Mouse (Mus musculus) midbrain, embryonic 10.5 days (tissue): ENCODE results near the gene Dok4. TPM values are rescaled to one million over a fixed set of nuclear protein-coding genes. Genes with fewer than 3 reads are reported as not detected.
A peak's percentile ranks its signal among the peaks of the same experiment; 100 is the strongest.

Experiments used
- DNase-seq: peaks from one replicate; pipeline ENCODE4 v3.0.0-alpha.2; 2017; ENCODE audit warnings: low spot score
- H3K27ac ChIP-seq: fragments of 300-500 bp; sonication (generic); replicated peaks from 2 replicates; pipeline ENCODE4 v1.5.1; 2016; ENCODE audit warnings: mild to moderate bottlenecking
- H3K27me3 ChIP-seq: fragments of 300-500 bp; sonication (generic); 2 replicates; pipeline ENCODE4 v1.6.1; 2016; ENCODE audit warnings: low read depth, mild to moderate bottlenecking; ENCODE audit not compliant: poor library complexity, severe bottlenecking
- H3K36me3 ChIP-seq: fragments of 300-500 bp; sonication (generic); 2 replicates; pipeline ENCODE4 v1.6.1; 2016; ENCODE audit warnings: mild to moderate bottlenecking, moderate library complexity
- H3K4me1 ChIP-seq: fragments of 300-500 bp; sonication (generic); 2 replicates; pipeline ENCODE4 v1.6.1; 2016
- H3K4me3 ChIP-seq: fragments of 300-500 bp; sonication (generic); 2 replicates; pipeline ENCODE4 v1.5.1; 2016; ENCODE audit warnings: mild to moderate bottlenecking, moderate library complexity
- H3K9me3 ChIP-seq: fragments of 300-500 bp; sonication (generic); replicated peaks from 2 replicates; pipeline ENCODE4 v1.6.1; 2016; ENCODE audit warnings: mild to moderate bottlenecking
- WGBS: fragments of 180-500 bp; shearing (Covaris S2); methylation state at CpG from one replicate; pipeline ENCODE4 v1.1.7; 2016; 5-methylcytosine and 5-hydroxymethylcytosine counted together
- polyA plus RNA-seq: library from polyadenylated mRNA; unstranded; fragments of >200 nt; fragmentation: Nextera tagmentation; extraction: Ambion mirVana; gene quantifications from 2 replicates; pipeline ENCODE4 v1.2.1, GENCODE M21; 2016

Gene Dok4
- polyA plus RNA-seq, result 11.3 and 14.5 TPM in 2 replicates

DNA sequence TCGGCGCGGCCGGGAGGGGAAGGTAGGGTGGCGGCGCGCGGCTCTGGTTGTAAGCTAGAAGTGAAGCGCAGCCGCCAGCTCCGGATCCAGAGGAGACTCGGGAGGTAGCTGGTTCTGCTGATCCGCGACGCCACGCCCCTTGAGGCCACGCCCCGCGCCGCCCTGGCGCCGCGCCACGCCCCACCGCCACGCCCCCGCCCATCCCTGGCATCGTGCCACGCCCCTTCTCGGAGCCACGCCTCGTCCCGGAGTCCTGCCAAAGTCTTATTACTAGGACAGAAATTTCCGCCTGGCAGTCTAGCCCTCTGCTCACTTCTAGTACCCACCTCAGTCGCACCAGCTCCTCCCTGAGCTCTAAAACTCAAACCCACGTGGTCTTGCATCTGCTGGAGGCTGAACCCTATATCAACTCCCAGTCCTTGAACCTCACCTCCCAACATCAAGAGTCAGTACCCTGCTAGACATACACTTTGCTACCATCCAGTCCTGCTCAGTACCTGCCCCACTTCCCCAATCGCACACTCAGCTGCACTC lies at the start of gene Dok4:
Gene Dok4 (minus strand): TSS at position 134 of the 534 bp plus-strand sequence.
- Histone ChIP-seq H3K4me1 (peaks cover 42% of the 10 kb centered on the region), H3K36me3 (no peaks in the 10 kb centered on the region), H3K27me3 (peaks cover 60% of the 10 kb centered on the region), H3K27ac (peak within 1 kb of the TSS; percentile 69; the same call in 1 of the 2 replicates), H3K9me3 (no peaks in the 10 kb centered on the region), H3K4me3 (peak within 1 kb of the TSS; percentile 69)
- peak; percentile 90 for DNase-seq
- 1% methylated on average over 37 of the region's 37 CpGs for WGBS

- H3K4me3 ChIP-seq, result no peak within 1 kb of the TSS
- H3K36me3 ChIP-seq, result no peaks in the 10 kb centered on the region
- 47% methylated on average over 8 of the region's 8 CpGs for WGBS
- DNase-seq, result no peak
- H3K27me3 ChIP-seq, result peaks cover 17% of the 10 kb centered on the region
- no peaks in the 10 kb centered on the region for H3K9me3 ChIP-seq
- H3K27ac ChIP-seq, result peak within 1 kb of the TSS; percentile 42; the same call in 1 of the 2 replicates
- H3K4me1 ChIP-seq, result peaks cover 18% of the 10 kb centered on the region
These were observed 47.3 kb upstream of the Dok4 start, which contains the start of gene Adgrg5 for GRCm38 (mm10) chr8:94923405-94923804. Adgrg5 (plus strand) TSS chr8:94923694.

DNA sequence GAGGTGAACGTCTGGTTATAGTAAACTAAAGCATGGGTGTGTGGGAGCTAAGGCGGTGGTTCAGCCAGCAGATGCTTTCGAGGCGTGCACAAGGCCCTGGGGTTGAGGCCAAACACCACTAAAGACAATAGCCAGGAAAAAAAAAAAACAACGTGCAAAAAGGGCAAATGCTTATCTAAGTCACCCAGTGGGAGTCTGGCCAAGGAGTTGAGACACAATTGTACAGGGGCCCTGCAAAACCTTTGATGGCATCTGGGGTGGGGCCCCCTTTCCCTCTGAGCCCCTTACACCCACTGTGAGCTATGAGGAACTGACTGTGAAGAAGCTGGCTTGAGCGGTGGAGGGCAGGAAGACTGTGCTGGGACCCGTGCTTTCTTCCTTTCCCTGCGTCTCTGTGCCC lies 46.5 kb upstream of the Dok4 start:
- no peaks in the 10 kb centered on the region for H3K36me3 ChIP-seq
- no peaks in the 10 kb centered on the region for H3K9me3 ChIP-seq
- peaks cover 25% of the 10 kb centered on the region for H3K4me1 ChIP-seq
- H3K27me3 ChIP-seq, result peaks cover 22% of the 10 kb centered on the region
- no peak for DNase-seq
- H3K27ac ChIP-seq, result peak overlapping the region; percentile 42; the same call in 1 of the 2 replicates
- WGBS, result 37% methylated on average over 8 of the region's 8 CpGs
- H3K4me3 ChIP-seq, result no peak overlapping the region

- no peak for DNase-seq
- Histone ChIP-seq H3K27ac (0 out of 2 replicates have a peak overlapping the region, but pooled peaks have one; percentile 38), H3K36me3 (no peaks in the 10 kb centered on the region), H3K27me3 (peaks cover 22% of the 10 kb centered on the region), H3K4me3 (no peak overlapping the region), H3K4me1 (peaks cover 29% of the 10 kb centered on the region), H3K9me3 (no peaks in the 10 kb centered on the region)
- 67% methylated on average over 6 of the region's 6 CpGs for WGBS
These were observed 46.0 kb upstream of the Dok4 start for GRCm38 (mm10) chr8:94922176-94922575.

GRCm38 (mm10) chr8:94919256-94919655 lies 43.1 kb upstream of the Dok4 start:
- Histone ChIP-seq H3K27ac (no peak overlapping the region), H3K4me3 (no peak overlapping the region), H3K36me3 (no peaks in the 10 kb centered on the region), H3K9me3 (no peaks in the 10 kb centered on the region), H3K4me1 (peaks cover 51% of the 10 kb centered on the region), H3K27me3 (peaks cover 43% of the 10 kb centered on the region)
- DNase-seq, result no peak

DNA sequence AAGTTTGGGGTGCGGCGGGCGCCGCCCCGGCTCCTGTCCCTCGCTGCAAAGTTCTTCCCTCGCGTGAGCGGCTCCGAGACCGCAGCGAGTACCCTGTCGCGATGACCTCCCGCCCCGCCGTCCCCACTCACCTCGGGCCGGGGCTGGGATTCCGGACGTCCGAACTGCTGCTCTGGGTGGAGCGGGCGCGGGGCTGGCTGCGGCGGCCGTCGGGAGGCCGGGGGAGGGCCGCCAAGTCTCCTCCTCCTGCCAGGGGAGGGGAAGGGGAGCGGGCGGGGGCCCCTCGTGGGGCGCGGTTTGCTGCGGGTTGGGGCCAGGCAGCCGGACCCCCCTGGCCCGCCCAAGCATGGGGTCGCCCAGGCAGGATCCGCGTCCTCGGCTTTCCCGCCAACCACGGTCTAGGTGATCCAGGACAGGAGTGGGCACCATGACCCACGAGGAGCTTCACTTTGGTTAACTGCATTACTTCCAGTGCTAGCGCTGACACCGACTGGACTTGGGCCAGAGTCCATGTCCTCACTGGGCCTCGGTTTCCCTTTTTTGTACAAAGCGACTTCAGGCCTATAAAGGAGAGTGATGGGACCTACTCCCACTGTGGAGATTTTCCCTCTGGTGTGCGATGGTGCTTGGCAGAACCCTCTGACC lies 41.8 kb upstream of the Dok4 start, which contains the start of gene Ccdc102a:
Gene Ccdc102a (minus strand): TSS at position 248 of the 645 bp plus-strand sequence.
- Histone ChIP-seq H3K27me3 (peaks cover 55% of the 10 kb centered on the region), H3K4me1 (peaks cover 56% of the 10 kb centered on the region), H3K4me3 (peak within 1 kb of the TSS; percentile 73), H3K27ac (peak within 1 kb of the TSS; percentile 93), H3K9me3 (no peaks in the 10 kb centered on the region), H3K36me3 (no peaks in the 10 kb centered on the region)
- DNase-seq, result no peak
- 3% methylated on average over 48 of the region's 51 CpGs for WGBS

DNA sequence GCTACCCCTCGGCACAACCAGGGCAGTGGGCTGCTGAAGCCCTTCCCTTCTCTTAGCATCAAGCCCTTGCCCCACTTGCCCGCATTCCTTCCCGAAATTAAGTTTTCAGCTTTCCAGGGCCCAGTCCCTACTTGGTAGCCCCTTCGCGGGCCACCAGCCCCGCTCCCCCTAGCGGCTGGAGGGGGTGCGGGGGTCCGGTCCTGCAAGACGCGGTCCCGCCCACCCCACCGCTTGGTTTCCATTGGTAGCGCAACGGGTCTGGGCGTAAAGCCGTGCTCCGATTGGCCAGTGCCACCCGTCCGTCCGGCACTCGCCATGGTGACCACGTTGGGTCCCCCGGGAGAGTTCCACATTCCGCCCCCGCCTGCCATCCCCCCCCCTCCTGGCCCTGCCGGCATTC lies 41.2 kb upstream of the Dok4 start:
- H3K27ac ChIP-seq, result peak overlapping the region; percentile 93
- DNase-seq, result peak; percentile 98
- peaks cover 53% of the 10 kb centered on the region for H3K4me1 ChIP-seq
- WGBS, result under 1% methylated on average over 27 of the region's 27 CpGs
- peaks cover 62% of the 10 kb centered on the region for H3K27me3 ChIP-seq
- H3K36me3 ChIP-seq, result no peaks in the 10 kb centered on the region
- peak overlapping the region; percentile 73 for H3K4me3 ChIP-seq
- no peaks in the 10 kb centered on the region for H3K9me3 ChIP-seq

GRCm38 (mm10) chr8:94916960-94917324 lies 40.8 kb upstream of the Dok4 start:
- no peak for DNase-seq
- H3K9me3 ChIP-seq, result no peaks in the 10 kb centered on the region
- H3K27me3 ChIP-seq, result peaks cover 66% of the 10 kb centered on the region
- peaks cover 51% of the 10 kb centered on the region for H3K4me1 ChIP-seq
- no peaks in the 10 kb centered on the region for H3K36me3 ChIP-seq
- H3K27ac ChIP-seq, result peak overlapping the region; percentile 93
- peak overlapping the region; percentile 73 for H3K4me3 ChIP-seq
- WGBS, result 9% methylated on average over 10 of the region's 10 CpGs

GRCm38 (mm10) chr8:94916311-94916959 lies 40.3 kb upstream of the Dok4 start:
- Histone ChIP-seq H3K27ac (peak overlapping the region; percentile 93; the same call in 1 of the 2 replicates), H3K9me3 (no peaks in the 10 kb centered on the region), H3K4me1 (peaks cover 47% of the 10 kb centered on the region), H3K4me3 (peak overlapping the region; percentile 73), H3K27me3 (peaks cover 71% of the 10 kb centered on the region), H3K36me3 (no peaks in the 10 kb centered on the region)
- no peak for DNase-seq
- 42% methylated on average over 9 of the region's 9 CpGs for WGBS

DNA sequence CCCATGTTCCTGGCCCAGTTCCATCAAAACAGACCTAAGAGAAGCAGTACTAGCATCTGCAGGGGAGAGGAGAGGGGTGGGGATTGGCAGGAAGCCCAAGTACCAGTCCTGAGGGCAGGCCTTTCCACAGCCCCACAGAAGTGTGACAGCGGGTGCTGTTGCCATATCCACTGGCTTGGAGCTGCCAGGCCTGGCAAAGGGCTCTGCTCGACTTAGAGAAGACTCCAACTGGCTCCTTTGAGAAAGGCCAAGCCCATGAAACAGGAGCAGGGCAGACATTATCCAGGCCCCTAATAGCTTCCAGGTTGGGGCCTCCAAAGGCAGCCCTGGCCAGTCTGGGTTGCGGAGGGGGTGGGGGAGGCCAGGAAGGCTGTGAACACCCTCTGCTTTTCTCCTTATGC lies 38.6 kb upstream of the Dok4 start:
- H3K4me1 ChIP-seq, result peaks cover 47% of the 10 kb centered on the region
- H3K4me3 ChIP-seq, result no peak overlapping the region
- no peak overlapping the region for H3K27ac ChIP-seq
- no peaks in the 10 kb centered on the region for H3K9me3 ChIP-seq
- H3K36me3 ChIP-seq, result no peaks in the 10 kb centered on the region
- WGBS, result 75% methylated on average over 3 of the region's 3 CpGs
- H3K27me3 ChIP-seq, result peaks cover 76% of the 10 kb centered on the region
- no peak for DNase-seq

DNA sequence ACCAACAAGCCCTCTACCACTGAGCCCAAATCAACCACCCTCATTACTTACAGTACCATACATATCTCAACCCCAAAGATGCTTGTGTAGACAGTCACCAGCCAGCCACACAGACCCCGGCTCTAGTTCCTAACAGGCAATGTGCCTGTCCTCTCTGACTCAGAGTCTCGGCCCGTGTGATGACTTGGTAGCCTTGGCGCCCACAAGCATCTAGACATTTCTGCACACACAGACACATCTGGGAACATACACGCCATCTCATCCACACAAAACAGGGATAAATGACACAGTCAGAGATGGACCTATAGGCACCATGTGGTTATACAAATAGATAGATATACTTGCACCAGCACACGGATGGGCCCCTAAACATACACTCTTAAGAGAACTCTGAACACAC lies 38.1 kb upstream of the Dok4 start:
- Histone ChIP-seq H3K27me3 (peaks cover 72% of the 10 kb centered on the region), H3K4me3 (peak overlapping the region; percentile 62; the same call in 1 of the 2 replicates), H3K27ac (no peak overlapping the region), H3K9me3 (no peaks in the 10 kb centered on the region), H3K36me3 (no peaks in the 10 kb centered on the region), H3K4me1 (peaks cover 47% of the 10 kb centered on the region)
- WGBS, result 87% methylated on average over 6 of the region's 6 CpGs
- DNase-seq, result no peak

DNA sequence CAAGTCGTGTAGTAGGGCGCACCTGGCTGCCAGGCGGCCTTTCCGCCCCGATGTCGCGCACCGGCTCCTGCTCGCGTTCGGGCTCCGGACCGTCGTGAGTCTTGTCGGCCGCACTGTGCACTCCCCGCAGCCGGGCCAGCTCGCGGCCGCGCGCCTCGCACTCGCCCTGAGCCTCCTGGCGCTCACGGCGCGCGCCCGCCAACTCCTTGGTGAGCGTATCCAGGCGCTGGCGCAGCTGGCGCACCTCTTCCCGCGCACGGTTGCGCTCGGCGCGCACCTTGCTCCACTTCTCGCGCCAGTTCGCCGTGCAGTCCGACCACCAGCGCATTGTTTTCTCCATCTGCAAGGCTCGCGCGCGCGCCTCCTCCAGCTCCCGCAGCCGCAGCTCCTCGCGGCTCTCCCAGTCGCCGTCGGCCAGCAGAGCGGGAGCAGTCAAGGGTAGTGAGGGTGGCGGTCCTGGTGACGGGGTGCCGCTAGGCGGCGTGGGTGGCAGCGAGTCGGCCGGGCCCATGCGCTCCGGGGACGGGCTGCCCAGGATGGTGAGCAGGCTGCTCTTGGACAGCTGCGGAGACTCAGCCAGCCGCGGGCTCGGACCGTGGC lies 37.0 kb upstream of the Dok4 start:
- DNase-seq, result peak; percentile 85
- H3K4me3 ChIP-seq, result peak overlapping the region; percentile 62
- 3% methylated on average over 77 of the region's 77 CpGs for WGBS
- H3K4me1 ChIP-seq, result peaks cover 45% of the 10 kb centered on the region
- H3K9me3 ChIP-seq, result no peaks in the 10 kb centered on the region
- H3K36me3 ChIP-seq, result no peaks in the 10 kb centered on the region
- peak overlapping the region; percentile 53; the same call in 1 of the 2 replicates for H3K27ac ChIP-seq
- H3K27me3 ChIP-seq, result peaks cover 61% of the 10 kb centered on the region
